Mouse (Mus musculus) MEL-GATA-1-ER (cell line): ENCODE measurements around the gene Olfr170.
"Not testable (repeated sequence)": the region's sequence is repeated elsewhere in the genome, so short reads cannot be mapped to it uniquely, and the experiment has no call there.

Source experiments
- DNase-seq: peaks from one replicate; pipeline ENCODE4 v3.0.0-alpha.2; 2012; ENCODE audit warnings: low read depth; ENCODE audit errors: extremely low read depth

The Olfr170 gene

DNA sequence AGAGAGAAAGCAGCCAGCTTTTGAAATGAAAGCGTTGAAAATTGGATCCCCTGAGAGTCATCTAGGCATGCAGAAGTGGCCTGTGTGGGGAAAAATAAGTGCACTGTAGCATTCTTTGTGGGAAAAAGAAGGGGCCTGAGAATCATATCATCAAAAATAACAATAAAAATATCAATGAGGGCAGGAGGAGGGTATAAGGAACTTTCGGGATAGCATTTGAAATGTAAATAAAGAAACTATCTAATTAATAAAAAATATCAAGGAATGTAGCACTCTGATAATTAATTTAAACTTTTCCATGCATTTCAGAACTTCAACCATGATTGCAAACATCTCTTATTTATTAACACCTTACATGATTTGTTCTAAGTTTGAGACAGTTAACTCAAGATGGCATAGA, at the start of gene Olfr170:
Gene Olfr170, minus strand, starts transcription at position 101 of the 400 bp plus-strand sequence.
- DNase-seq: not testable (repeated sequence)

DNA sequence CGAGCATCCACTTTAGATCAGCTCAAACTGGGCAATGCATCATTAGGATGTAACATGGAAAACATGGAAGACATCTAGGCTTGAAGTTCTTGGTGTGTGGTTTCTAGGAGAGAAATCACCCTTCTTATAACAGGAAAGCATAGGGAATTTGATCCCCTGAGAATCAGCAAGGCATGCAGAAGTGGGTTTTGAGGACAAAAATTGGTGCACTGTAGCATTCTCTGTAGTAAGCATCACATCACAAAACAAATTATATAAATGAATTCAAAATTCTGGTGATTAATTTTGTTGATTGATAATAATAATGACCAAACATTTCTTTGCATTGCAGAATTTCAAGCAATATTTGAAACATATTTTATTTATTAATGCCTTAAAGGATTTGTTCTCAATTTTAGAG, 18.1 kb upstream of the Olfr170 start, which contains the start of gene Olfr171:
Gene Olfr171, minus strand, starts transcription at position 101 of the 400 bp plus-strand sequence.
- no peak for DNase-seq

DNA sequence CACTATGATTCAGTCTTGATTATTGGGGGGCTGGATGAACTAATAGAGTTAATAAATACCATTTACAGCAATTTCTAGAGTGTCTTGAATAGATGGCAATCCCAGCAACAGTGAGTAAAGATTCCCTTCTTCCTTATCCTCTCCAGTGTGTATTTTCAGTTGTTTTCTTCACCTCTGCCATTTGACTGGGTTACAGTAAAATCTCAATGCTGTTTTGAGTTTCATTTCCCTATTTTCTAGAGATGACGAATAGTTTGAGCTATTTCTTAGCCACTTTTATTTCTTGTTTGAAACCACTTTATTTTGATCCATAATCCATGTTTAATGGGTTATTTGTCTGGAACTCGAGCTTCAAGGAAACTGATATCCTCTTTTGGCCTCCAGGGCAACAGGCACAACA, 8.5 kb downstream of the Olfr170 start:
- no peak for DNase-seq

DNA sequence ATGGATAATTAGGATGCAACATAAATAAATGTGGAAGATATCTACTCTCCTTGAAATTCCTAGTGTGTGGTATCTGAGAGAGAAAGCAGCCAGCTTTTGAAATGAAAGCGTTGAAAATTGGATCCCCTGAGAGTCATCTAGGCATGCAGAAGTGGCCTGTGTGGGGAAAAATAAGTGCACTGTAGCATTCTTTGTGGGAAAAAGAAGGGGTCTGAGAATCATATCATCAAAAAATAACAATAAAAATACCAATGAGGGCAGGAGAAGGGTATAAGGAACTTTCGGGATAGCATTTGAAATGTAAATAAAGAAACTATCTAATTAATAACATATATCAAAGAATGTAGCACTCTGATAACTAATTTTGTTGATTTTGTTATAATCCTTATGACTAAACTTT, 40.0 kb downstream of the Olfr170 start, which contains the start of gene Olfr169:
Gene Olfr169, minus strand, starts transcription at position 101 of the 400 bp plus-strand sequence.
- not testable (repeated sequence) for DNase-seq
